Mouse (Mus musculus) right cerebral cortex, postnatal 10 days (tissue): ENCODE results near the gene Gabpb1.
"Not testable (repeated sequence)": the region's sequence is repeated elsewhere in the genome, so short reads cannot be mapped to it uniquely, and the experiment has no call there.

Experiments
- DNase-seq, 2 experiments: peaks; one replicate each; pipeline ENCODE4 v3.0.0; 2021; ENCODE audit warnings: low spot score in 2 of 2

Gene Gabpb1

DNA sequence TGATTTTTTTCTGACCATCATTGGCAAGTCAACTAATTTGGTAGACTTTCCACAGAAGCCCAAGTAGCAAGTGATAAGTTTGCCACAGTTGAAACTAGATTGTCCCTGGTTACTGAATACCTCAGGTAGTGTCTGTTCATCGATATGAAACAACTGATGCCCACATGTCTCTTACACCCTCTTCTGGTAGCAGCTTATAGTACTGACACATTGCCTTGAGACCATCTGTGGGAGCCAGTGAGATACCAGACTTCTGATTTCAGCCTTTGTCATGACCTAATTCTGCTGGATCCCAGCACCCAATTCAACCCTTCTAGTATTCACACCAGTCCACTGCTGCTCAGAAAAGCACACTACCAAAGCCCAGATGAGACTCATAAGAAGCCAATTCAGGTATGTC is 31.4 kb downstream of the Gabpb1 start:
- DNase-seq, result no peak

DNA sequence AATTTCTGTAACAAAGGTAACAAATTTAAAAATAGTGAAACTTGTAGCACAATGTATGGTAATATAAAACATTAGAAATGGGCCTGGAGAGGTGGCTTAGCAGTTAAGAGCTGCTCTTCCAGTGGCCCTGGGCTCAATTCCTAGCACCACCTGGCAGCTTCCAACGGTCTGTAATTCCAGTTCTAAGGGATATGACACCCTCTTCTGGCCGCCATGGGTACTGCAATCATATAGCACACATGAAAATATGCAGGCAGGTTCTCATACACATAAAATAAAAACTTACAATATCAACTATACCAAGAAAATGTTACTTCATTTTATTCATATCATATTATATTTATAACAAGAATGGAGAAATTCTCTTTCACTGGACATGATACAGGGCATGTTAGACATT is 35.8 kb downstream of the Gabpb1 start:
- no peak for DNase-seq

DNA sequence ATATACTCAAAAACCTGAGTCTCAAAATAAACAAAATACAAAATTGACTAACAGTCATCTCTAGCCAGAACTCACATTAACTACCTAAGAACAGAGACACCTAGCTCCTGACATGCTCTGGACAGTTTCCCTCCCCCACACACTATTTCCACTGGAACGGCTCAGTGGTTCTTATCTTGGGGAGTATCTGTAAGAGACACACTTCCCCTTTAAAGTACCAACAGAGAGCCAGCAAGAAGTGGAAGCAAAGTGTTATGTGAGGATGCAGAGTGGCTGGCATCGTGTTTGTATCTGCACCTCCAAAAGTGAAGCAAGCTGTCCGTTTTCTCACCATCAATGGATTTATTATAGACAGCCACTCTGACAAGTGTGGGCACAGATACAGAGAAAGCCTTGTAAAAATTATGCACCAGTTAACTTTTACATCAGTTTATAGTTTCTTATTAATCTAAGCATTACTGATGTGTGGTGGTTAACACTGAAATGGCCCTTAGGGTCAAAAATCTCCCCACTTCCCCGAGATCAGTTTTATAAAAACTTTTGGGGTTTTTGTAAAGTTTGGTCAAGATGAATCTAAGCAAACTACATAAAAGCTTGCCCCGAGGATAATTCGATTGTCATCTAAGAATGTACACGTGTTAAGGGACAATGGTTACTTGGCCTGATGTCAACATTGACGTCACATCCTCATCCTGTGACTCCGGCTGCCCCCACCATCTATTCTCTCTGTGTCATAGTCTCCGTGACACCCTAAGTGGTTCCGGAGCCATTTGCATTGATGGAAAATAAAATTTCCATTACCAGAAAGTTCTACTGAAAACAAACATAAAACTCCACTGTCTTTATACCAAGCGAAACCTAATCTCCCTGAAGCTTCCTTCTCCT is 40.0 kb downstream of the Gabpb1 start:
- no peak for DNase-seq

DNA sequence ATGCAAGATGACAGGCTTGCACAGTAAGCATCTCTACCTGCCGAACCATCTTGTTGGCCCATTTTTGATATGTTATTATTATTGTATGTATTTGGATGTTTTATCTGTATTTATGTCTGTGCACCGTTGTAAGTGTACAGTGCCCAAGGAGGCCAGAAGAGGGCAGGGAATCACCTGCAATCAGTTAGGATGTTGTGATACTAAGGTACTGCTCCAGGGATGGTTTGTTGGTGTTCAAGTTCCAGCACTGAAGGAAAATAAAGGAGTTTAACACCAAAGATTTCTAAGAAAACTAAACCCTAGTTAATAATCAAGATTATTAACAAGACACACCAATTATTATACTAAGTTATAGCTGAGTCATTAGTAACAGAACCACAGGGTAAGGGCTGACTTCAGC is 43.0 kb downstream of the Gabpb1 start:
- DNase-seq, result no peak

DNA sequence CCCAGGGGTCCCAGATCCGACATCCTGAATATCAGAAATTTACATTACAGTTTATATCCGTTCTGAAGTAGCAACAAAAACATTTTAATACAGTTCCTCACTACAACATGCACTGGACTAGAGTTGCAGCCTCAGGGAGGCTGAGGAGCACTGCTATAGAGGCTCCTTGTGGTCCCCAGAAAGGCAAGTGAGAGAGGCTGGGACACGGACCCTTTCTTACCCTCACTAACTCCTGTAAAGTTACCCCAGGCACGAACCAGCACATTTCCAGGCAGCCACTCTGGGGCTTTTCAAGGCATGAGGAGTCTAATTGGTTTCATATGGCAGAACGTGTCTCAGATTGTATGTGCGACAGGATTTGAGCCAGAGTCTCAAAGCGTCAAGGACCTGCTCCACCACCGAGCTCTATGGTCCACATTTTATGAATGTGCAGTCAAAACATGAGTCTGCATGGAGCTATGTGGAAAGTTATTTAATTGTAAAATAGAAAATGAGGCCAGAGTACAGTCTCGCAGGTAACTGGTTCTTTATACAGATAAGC is 47.6 kb downstream of the Gabpb1 start:
- DNase-seq, result no peak

DNA sequence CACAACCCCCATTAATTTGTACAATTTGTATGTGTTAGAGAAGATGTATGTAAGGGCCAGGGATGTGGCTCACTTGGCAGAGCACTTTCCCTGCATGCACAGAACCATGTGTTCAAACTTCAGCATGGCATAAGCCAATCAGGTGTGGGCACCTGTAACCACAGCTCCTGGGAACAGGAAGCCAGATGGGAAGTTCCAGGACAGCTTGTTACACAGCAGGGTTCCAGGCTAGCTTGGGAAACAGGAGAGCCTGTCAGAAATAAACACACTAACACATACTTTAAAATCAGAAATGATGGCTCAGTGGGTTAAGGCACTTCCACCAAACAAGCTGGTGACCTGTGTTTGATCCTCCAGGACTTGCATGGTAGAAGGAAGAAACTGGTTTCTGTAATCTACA is 53.0 kb downstream of the Gabpb1 start:
- no peak for DNase-seq

DNA sequence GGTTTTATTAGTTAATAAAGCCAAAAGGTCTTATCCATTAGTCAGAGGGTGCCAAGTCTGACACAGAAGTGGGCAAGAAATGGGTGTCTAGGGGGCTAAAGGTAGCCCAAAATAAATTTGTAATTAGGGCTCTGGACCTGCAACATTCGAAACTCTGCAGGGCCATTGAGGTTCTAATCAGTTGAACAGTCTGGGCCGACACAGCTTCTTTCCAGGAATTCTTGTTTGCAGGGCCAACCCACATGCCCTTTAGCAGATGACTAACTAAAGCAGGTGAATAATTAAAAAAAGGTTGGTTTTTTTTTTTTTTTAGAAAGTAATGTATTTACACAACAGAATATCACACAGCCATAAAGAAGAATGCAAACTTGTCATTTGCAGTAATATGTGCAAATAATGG is 53.7 kb downstream of the Gabpb1 start:
- DNase-seq, result no peak

DNA sequence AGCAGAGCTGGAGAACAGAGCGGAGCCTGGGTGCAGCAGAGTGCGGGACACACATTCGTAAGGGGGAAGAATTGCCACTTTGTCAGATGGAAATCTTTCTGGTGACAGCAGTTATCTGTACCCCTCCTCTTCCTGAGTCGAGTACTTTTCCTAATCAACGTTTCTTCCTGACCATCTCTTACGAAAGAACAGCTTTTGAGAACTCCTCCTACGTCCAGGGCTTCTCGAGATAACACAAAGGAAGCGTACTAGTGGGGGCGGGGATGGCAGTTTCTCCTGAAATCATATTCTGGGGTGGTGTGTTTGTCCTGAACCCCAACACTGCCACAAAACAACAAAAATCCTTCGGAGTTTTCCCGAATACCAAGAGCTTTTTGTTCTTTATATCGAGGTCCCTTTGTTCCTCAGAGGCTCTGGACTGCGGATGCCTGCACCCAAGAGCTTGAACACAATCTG is 56.9 kb downstream of the Gabpb1 start, which contains the start of gene Hdc:
TSS of gene Hdc (minus strand) at position 51 of the 456 bp plus-strand sequence.
- no peak for DNase-seq

DNA sequence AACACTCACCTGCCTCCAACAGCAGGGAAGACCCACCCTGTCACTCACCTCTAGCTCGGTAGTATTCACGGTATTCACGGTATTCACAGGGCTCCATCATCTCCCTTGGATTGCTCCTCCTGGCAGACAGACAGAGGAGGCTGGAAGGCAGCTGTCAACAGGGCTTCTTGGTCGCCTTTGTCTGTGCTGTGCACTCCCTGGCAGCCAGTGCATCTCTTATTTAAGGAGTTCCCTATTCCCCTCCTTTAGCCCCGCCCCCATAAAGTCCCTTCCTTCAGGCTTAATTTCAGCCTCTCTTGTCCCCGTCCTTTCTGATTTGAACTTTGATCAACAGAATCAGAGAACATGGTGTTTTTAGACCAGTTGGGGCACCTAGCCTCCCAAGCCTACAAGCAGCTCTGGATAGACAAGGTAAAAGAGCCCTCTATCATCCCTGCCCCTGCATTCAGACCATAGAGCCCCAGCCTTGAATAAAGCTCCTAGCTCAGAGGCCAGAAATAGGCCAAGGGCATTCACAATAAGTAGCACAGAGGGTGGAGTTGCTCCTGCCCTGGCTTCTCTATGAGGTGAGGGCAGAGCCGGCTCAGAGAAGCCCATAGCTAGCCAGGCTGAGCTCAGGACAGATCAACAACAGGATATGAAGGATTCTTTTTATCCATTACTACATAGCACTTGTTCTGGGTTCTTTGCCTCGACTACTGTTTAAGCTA is 57.5 kb downstream of the Gabpb1 start:
- DNase-seq, result no peak

DNA sequence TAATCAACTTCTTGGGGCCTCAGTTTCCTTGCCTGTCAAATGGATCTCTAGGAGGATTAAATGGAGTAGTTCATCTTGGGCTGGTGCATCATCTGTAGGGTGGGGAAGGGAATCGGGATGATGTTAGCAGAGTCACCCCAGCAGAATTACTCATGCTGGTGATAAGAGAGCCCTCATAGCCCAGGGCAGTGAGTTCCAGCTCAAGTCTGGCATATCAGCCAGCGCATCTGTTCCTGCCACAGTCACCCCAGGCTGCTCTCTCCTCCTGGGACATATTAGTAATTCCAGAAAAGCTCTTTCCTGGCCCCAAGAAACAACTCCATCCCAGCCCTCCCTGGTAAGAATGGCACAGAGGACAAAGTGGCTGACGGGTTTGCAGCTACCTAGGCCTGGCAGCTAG is 60.8 kb downstream of the Gabpb1 start:
- DNase-seq, result no peak

DNA sequence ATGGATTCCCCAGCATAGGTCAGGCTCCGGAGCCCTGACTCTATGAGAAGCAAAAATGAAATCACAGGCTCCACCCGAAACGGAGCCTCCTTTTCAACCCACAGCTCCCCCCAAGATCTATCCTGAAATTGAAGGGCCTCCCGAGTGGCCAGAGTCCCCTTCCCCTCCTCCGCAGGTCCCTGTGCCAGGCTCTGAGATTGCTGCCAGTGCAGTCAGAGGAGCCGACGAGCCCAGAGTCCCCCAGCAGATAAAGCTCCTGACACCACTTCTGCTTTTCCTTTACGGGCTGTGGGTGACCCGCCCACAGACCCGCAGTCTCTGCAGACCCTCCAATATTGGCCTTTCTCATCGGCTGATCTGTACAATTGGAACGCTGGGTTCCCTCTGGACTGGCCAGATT is 66.5 kb downstream of the Gabpb1 start:
- not testable (repeated sequence) for DNase-seq

DNA sequence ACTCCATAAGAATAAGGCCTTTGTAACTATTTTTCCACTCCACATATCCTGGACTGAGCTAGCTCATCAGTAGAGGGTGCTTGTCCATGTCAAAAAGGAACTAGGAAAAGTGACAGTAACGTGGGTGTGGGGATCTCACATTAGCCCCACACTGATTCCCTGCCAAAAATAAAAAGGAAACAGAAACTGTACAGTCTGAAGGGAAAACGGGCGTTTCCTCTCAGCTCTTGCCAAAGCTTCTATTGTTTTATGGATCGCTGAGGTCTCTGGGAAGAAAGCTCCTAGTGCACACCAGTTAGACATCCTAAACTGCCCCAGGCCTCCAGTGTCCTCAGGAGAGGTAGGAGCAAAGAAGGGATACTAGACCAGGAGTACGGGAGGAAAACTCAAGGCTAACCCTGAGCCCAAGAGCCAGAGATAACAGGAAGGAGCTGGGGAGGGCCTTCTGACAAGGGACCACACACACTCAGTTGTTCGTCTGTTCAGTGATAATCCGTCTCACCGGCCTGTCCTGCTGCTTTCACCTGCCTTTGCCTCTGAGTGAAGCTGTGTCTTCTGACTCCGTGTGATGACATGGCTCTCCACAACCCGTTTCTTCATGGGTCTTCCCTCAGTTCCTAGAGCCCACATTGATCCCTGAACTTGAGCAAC is 68.5 kb downstream of the Gabpb1 start:
- no peak for DNase-seq

DNA sequence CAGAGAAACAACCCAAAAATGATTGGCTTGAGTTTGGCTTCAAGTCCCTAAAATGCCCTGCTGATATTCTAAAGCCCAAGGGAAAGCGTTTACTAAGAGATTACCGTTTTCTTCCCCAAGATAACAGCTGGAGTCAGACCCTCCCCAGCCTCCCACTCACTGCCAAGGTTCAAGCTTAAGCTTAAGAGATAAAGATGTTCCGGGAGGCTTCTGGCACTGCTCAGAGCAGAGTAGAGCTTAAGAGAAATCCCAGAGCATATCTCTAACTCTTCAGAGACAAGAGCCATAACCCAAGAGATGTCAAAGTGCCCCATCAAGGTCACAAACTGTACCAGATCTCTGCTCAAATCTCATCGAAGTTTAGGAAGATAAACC is 69.5 kb downstream of the Gabpb1 start:
- DNase-seq, result no peak

DNA sequence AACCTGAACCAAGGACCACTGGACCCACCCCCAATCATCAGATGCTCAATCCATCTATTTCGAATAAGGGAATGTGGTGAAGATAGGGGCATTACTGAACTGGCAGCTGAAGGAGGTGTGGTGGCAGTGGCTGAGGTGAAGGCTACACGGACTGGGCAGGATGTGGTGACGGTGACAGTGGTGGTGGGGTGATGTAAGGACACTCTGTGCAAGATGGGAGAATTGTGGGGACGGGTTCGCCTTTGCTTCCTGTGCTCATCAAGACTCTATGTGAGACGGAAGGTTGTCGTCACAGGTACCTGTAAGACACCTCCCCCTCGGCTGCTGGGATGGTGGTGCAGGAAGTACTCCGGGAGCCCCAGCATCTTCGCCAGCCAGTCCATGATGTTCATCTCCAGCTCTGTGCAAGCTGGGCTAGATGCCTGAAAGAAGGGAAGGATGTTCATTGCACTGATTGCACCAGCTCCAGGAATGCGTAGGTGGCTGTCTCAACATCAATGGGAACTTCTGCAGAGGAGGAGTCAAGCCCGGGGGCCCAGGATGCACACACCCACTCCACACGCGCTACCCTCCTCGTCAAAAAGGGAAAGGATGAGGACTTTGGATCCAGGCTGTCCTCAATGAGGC is 70.0 kb downstream of the Gabpb1 start:
- DNase-seq, result no peak

DNA sequence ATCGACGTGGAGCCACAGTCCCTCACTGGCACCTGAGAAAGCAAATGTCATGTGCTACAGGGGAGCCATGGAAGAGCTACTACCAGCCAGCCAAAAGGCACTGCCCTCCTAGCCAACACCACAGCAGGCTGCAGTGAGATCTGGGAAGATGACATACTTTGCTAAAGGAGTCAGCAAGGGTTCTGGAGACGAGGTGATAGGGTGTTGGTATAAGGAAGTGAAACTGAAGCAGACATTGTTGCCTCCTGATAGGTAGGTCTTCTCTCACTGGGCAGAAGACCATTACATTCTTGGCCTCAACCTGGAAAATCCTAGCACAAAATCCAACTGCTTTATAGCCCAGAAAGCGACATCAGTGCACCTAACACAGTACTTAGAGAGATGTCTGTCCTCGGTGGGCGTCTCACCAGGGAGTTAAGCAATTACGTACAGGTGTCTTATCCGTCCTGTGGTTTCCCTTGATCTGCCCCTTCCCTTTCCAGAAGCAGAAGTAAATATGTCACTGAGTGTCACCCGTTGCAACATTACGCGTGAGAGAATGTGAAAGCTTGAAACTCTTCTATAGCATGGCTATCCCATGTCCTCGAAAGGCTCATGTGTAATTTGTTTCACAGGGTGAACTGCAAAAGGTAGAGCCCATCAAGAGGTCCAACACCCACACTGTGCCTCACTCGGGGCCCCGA is 74.1 kb downstream of the Gabpb1 start:
- DNase-seq, result no peak

DNA sequence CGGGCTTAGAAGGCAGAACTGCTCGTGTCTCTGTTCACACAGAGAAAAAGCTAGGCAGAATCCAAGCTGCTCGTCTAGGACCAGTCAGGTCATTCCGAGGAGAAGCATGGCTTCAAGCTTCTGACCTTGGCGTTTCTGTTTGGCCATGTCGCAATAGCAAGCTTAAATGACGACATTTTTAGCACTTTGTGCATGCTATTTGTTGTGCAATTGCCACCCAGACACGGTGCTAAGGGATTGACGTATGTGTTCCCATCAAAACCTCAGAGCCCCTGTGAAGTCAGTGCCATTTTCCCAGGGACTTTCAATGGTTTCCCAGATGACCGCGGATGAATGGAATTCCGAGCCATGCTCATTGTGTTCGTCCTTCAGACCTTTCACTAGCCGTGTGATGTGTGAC is 75.6 kb downstream of the Gabpb1 start:
- no peak for DNase-seq

DNA sequence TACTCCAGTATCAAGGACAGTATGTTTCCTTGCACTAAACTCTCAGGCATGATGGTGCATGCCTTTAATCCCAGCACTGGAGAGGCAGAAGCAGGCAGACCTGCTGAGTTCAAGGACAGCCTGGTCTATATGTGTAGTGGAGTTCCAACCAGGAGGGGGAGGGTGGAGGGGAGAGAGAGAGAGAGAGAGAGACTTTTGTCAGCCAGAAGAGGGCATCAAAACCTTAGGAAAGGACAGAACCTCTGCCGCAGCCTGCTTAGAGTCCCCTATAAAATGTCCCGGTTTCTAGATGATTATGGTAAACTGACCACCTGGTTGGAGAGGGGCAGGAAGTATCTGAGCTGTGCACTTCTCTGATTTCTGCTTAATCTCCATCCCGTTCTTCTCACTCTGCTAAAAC is 77.1 kb downstream of the Gabpb1 start:
- DNase-seq, result no peak

DNA sequence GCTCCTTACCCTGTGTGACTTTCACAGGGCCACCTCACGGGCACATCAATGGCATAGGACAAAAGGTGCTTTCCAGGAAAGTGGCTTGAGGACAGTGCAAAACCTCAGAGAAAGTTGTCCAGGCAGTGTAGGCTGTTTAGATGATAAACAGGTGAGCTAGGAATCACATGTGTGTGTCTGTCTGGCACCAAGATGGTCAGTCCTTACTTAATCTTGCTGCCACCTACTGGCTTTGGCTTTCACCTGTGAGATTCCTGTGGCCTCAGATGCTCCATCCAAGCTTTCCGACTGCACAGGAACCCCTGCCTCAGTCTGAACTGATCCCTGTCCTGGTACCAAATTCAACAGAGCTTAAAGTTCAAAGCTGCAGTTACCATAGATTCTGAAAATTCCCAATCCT is 77.8 kb downstream of the Gabpb1 start:
- DNase-seq, result no peak

DNA sequence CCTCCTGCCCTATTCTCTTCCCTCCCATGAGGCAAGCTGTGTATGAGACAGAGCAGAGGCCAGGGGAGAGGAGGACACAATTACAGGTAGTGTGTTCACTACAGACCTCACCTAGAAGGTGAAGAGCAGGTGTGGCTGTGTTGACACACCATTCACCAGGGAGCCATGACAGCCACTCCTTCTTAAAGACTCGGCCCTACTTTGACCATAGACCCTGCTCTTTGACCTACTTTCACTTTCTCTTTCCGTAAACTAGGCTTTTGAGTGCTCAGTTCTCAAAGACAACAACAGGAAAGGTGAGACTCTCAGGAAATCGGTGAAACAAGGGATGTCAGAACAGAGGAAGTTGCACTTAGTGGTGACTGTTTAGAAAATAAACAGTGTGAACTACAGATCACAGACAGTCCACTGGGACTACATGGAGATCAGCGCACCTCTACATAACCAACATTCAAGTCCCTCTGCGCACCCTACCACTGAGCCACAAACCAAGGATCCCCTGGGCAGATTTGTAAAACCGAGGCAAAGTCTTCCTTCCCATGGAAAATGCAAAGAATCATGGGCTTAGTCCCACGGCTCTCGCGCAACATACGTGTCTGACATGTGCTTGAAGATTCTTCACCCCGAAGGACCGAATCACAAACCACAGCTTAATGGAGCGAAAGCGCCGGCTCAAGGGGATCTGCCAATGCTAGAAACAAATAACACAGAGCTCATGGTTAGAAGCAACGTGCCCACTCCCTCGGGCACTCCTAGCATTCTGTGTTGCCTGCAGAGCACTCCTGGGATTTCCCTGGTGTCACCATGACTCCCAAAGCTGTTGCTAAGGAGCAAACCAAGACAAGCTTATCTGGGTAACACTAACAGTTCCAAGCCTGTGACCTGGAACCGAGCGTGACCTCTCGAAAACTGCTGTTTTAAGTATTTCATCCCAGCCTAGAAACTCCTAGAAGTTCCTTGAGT is 78.6 kb downstream of the Gabpb1 start:
- DNase-seq, result peak; percentile 25 to 42
